Mouse (Mus musculus): ENCODE measurements around the gene Trappc12. TPM values are rescaled to one million over a fixed set of nuclear protein-coding genes. Genes with fewer than 3 reads are reported as not detected.

The Trappc12 gene
- 4.9 and 7.8 TPM in 2 replicates for polyA plus RNA-seq (2012; ENCODE audit: insufficient read depth, low replicate concordance)

- no peaks in the 10 kb centered on the region for H3K27me3 ChIP-seq (replicated peaks)
- no peak for TF ChIP-seq GATA1 (IDR thresholded peaks at IDR 0.05; ENCODE audit: borderline replicate concordance, low read length)
- TF ChIP-seq FLI1 (IDR thresholded peaks at IDR 0.05; ENCODE audit: low read length): no peak; the same call in 1 of the 2 replicates
- H3K36me3 ChIP-seq (replicated peaks; ENCODE audit: low read length): peaks cover 47% of the 10 kb centered on the region
- peak within 1 kb of the TSS; percentile 99 for H3K4me3 ChIP-seq (replicated peaks)
- peaks cover 70% of the 10 kb centered on the region for H3K4me1 ChIP-seq
- H3K9me3 ChIP-seq: no peaks in the 10 kb centered on the region
These were observed at the start of gene Trappc12 for GRCm38 (mm10) chr12:28750021-28750633. Gene Trappc12, minus strand, starts transcription at chr12:28750472.

- Histone ChIP-seq H3K4me3 (replicated peaks) (peak overlapping the region; percentile 53), H3K4me1 (peaks cover 71% of the 10 kb centered on the region), H3K36me3 (replicated peaks; ENCODE audit: low read length) (peaks cover 55% of the 10 kb centered on the region), H3K9me3 (peaks cover 4% of the 10 kb centered on the region; the same call in 1 of the 2 replicates), H3K27me3 (replicated peaks) (no peaks in the 10 kb centered on the region)
- no peak for TF ChIP-seq FLI1 (IDR thresholded peaks at IDR 0.05; ENCODE audit: low read length)
- no peak for TF ChIP-seq GATA1 (IDR thresholded peaks at IDR 0.05; ENCODE audit: borderline replicate concordance, low read length)
These were observed 49.6 kb upstream of the Trappc12 start for GRCm38 (mm10) chr12:28799798-28800411.

- H3K36me3 ChIP-seq (replicated peaks; ENCODE audit: low read length): peaks cover 53% of the 10 kb centered on the region
- H3K4me1 ChIP-seq: peaks cover 64% of the 10 kb centered on the region
- H3K4me3 ChIP-seq (replicated peaks): no peak overlapping the region
- TF ChIP-seq FLI1 (IDR thresholded peaks at IDR 0.05; ENCODE audit: low read length) (no peak), GATA1 (IDR thresholded peaks at IDR 0.05; ENCODE audit: borderline replicate concordance, low read length) (no peak)
- peaks cover 4% of the 10 kb centered on the region; the same call in 1 of the 2 replicates for H3K9me3 ChIP-seq
- no peaks in the 10 kb centered on the region for H3K27me3 ChIP-seq (replicated peaks)
These were observed 46.7 kb upstream of the Trappc12 start for GRCm38 (mm10) chr12:28796881-28797420.

GRCm38 (mm10) chr12:28795041-28795440 is 44.8 kb upstream of the Trappc12 start:
- peaks cover 4% of the 10 kb centered on the region; the same call in 1 of the 2 replicates for H3K9me3 ChIP-seq
- no peak overlapping the region for H3K4me3 ChIP-seq (replicated peaks)
- TF ChIP-seq GATA1 (IDR thresholded peaks at IDR 0.05; ENCODE audit: borderline replicate concordance, low read length) (no peak), FLI1 (IDR thresholded peaks at IDR 0.05; ENCODE audit: low read length) (no peak)
- peaks cover 64% of the 10 kb centered on the region for H3K4me1 ChIP-seq
- no peaks in the 10 kb centered on the region for H3K27me3 ChIP-seq (replicated peaks)
- peaks cover 56% of the 10 kb centered on the region for H3K36me3 ChIP-seq (replicated peaks; ENCODE audit: low read length)

- no peak for TF ChIP-seq FLI1 (IDR thresholded peaks at IDR 0.05; ENCODE audit: low read length)
- H3K4me3 ChIP-seq (replicated peaks): no peak overlapping the region
- peaks cover 55% of the 10 kb centered on the region for H3K4me1 ChIP-seq
These were observed 43.4 kb upstream of the Trappc12 start for GRCm38 (mm10) chr12:28793715-28794114.

GRCm38 (mm10) chr12:28792613-28793012 is 42.3 kb upstream of the Trappc12 start:
- H3K27me3 ChIP-seq (replicated peaks): no peaks in the 10 kb centered on the region
- H3K4me3 ChIP-seq (replicated peaks): no peak overlapping the region
- TF ChIP-seq GATA1 (IDR thresholded peaks at IDR 0.05; ENCODE audit: borderline replicate concordance, low read length): no peak
- TF ChIP-seq FLI1 (IDR thresholded peaks at IDR 0.05; ENCODE audit: low read length): no peak

More at GRCm38 (mm10) chr12:28793715-28794114, 43.4 kb upstream of the Trappc12 start:
- peaks cover 48% of the 10 kb centered on the region for H3K36me3 ChIP-seq (replicated peaks; ENCODE audit: low read length)
- no peaks in the 10 kb centered on the region for H3K27me3 ChIP-seq (replicated peaks)
- H3K9me3 ChIP-seq: peaks cover 4% of the 10 kb centered on the region; the same call in 1 of the 2 replicates

GRCm38 (mm10) chr12:28786310-28786709 is 36.0 kb upstream of the Trappc12 start:
- no peaks in the 10 kb centered on the region for H3K27me3 ChIP-seq (replicated peaks)
- H3K4me1 ChIP-seq: peaks cover 63% of the 10 kb centered on the region
- H3K9me3 ChIP-seq: no peaks in the 10 kb centered on the region
- no peak for TF ChIP-seq FLI1 (IDR thresholded peaks at IDR 0.05; ENCODE audit: low read length)
- no peak for TF ChIP-seq GATA1 (IDR thresholded peaks at IDR 0.05; ENCODE audit: borderline replicate concordance, low read length)
- peaks cover 11% of the 10 kb centered on the region for H3K36me3 ChIP-seq (replicated peaks; ENCODE audit: low read length)
- H3K4me3 ChIP-seq (replicated peaks): no peak overlapping the region

More at GRCm38 (mm10) chr12:28792613-28793012, 42.3 kb upstream of the Trappc12 start:
- H3K4me1 ChIP-seq: peaks cover 55% of the 10 kb centered on the region
- peaks cover 41% of the 10 kb centered on the region for H3K36me3 ChIP-seq (replicated peaks; ENCODE audit: low read length)
- H3K9me3 ChIP-seq: peaks cover 4% of the 10 kb centered on the region; the same call in 1 of the 2 replicates

GRCm38 (mm10) chr12:28785299-28785698 is 35.0 kb upstream of the Trappc12 start:
- Histone ChIP-seq H3K4me1 (peaks cover 64% of the 10 kb centered on the region), H3K4me3 (replicated peaks) (no peak overlapping the region), H3K36me3 (replicated peaks; ENCODE audit: low read length) (peaks cover 16% of the 10 kb centered on the region), H3K27me3 (replicated peaks) (no peaks in the 10 kb centered on the region), H3K9me3 (no peaks in the 10 kb centered on the region)
- TF ChIP-seq GATA1 (IDR thresholded peaks at IDR 0.05; ENCODE audit: borderline replicate concordance, low read length) (no peak), FLI1 (IDR thresholded peaks at IDR 0.05; ENCODE audit: low read length) (no peak)

- H3K27me3 ChIP-seq (replicated peaks): no peaks in the 10 kb centered on the region
- H3K9me3 ChIP-seq: no peaks in the 10 kb centered on the region
- H3K36me3 ChIP-seq (replicated peaks; ENCODE audit: low read length): peaks cover 19% of the 10 kb centered on the region
- peaks cover 60% of the 10 kb centered on the region for H3K4me1 ChIP-seq
- H3K4me3 ChIP-seq (replicated peaks): no peak overlapping the region
- TF ChIP-seq GATA1 (IDR thresholded peaks at IDR 0.05; ENCODE audit: borderline replicate concordance, low read length): no peak
- no peak for TF ChIP-seq FLI1 (IDR thresholded peaks at IDR 0.05; ENCODE audit: low read length)
These were observed 34.6 kb upstream of the Trappc12 start for GRCm38 (mm10) chr12:28784864-28785263.

GRCm38 (mm10) chr12:28784355-28784754 is 34.1 kb upstream of the Trappc12 start:
- H3K4me1 ChIP-seq: peaks cover 60% of the 10 kb centered on the region
- TF ChIP-seq FLI1 (IDR thresholded peaks at IDR 0.05; ENCODE audit: low read length): no peak
- TF ChIP-seq GATA1 (IDR thresholded peaks at IDR 0.05; ENCODE audit: borderline replicate concordance, low read length): no peak
- H3K9me3 ChIP-seq: no peaks in the 10 kb centered on the region
- peaks cover 20% of the 10 kb centered on the region for H3K36me3 ChIP-seq (replicated peaks; ENCODE audit: low read length)
- H3K27me3 ChIP-seq (replicated peaks): no peaks in the 10 kb centered on the region
- peak overlapping the region; percentile 64 for H3K4me3 ChIP-seq (replicated peaks)
